Mouse (Mus musculus) mouse trophoblast stem cell (cell line): Measurements from ENCODE around the gene Stmnd1.
"Not testable (repeated sequence)": the region's sequence is repeated elsewhere in the genome, so short reads cannot be mapped to it uniquely, and the experiment has no call there.

Source experiments
- in situ Hi-C, 2 experiments: fragments of 300-500 bp; cut with MseI, MboI; formaldehyde crosslinking; loops; 2 replicates in 1 of 2; 3 replicates in 1 of 2; pipeline ENCODE4 v1.15.1; 2025

Gene Stmnd1

GRCm38 (mm10) chr13:46290537-46290936 is 17.0 kb downstream of the Stmnd1 start:
- in situ Hi-C loops = no loop called here

DNA sequence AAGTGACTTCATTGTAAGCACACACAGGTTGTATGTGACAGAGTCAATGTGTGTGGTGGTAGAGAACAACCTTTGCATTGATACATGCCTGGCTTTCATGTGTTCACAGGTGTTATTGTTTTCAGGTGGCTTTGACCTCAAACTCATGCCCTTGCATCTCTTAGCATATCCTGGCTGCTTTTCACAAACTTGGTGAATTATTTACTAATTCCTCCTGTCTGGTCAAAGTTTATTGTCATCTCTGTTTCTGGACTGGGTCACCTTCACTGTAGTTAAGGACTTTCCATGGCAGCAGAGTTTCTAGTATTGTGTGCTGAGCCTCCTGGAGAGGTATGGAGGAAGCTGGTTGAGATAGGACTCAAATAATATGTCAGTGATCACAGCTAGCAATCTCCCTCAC is 20.8 kb downstream of the Stmnd1 start:
- in situ Hi-C loops = no loop called here

DNA sequence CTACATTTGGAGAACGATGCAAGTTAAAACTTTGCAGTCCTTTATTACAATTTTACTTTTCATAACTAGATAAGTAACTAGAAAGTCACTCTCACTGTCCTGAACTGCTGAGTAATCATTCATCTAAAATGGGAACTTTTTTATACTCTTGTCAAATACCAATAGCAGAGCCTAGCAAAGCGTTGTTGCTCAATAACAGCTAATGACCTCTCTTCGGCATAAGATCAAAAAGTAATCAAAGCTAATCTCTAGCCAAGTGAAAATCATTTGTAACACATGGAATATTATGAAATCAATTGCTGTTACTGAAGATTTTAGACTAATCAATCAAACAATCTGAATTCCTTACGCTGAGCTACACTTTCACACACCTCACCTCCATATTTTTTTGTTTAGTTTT is 24.2 kb downstream of the Stmnd1 start:
- in situ Hi-C loops = no loop called here

DNA sequence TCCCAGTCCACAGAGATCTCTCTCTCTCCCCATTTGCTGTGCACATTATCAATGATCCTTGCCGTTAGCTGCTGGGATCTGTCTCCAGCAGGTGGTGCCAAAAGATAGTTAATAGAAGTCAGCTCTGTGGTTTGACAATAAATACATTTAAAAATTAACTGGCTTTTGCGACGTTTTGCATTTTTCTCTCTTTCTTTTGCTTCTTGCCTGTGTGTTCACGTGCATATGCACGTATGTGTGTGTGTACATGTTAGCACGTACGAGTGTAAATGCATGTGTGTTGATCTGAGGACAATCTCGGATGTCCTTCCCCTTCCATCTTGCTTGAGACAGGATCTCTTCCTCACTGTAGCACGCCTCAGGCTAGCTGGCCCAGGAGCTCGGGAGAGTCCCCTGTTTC is 37.3 kb downstream of the Stmnd1 start:
- in situ Hi-C loops = loop anchor here (5.0 to 10.0 kb wide), 2 partner anchors 347 to 354 kb away; partner anchors contain the start of gene Fam8a1 (in 1 of the 2)

- in situ Hi-C loops = loop anchor here (5.0 to 10.0 kb wide), 2 partner anchors 344 to 352 kb away; partner anchors contain the start of gene Fam8a1 (in 1 of the 2)
Measured at GRCm38 (mm10) chr13:46313176-46313575, 39.7 kb downstream of the Stmnd1 start.

GRCm38 (mm10) chr13:46315165-46315564 is 41.6 kb downstream of the Stmnd1 start:
- in situ Hi-C loops = loop anchor here in 1 of 2 experiments (10.0 kb wide), 1 partner anchor 350 kb away; the partner anchor contains the start of gene Fam8a1

- in situ Hi-C loops = no loop called here
Measured at GRCm38 (mm10) chr13:46326351-46326985, 52.9 kb downstream of the Stmnd1 start.

DNA sequence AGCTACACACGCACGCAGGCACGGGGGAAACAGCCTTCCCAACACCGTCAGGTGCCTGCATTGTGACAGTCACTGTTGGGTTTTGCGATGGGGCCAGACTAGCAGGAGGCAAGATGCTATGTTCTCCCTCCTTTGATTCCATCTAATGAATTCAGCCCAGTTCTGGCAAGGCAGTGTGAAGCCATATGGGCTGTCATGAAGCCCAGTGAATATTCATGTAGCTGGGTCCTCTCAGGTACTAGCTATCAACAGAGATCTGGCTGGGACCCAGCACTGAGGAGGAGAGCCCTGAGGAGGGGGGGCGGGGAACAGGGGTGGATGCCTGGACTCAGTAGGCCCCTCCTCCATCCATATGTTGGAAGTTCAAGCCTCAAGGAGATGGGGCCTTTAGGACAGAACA is 61.5 kb downstream of the Stmnd1 start:
- in situ Hi-C loops = no loop called here

DNA sequence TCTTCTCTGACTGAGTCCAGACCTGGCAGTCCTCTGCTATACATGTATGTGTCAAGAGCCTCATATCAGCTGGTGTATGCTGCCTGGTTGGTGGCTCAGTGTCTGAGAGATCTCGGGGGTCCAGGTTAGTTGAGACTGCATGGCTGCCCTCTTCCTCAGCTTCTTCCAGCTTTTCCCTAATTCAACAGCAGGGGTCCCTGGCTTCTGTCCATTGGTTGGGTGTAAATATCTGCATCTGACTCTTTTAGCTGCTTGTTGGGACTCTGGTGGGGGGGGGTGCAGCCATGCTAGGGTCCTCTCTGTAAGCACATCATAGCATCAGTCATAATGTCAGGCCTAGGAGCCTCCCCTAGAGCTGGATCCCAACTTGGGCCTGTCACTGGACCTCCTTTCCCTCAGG is 62.8 kb downstream of the Stmnd1 start:
- in situ Hi-C loops = not testable (repeated sequence)

GRCm38 (mm10) chr13:46337791-46338190 is 64.3 kb downstream of the Stmnd1 start:
- in situ Hi-C loops = no loop called here

DNA sequence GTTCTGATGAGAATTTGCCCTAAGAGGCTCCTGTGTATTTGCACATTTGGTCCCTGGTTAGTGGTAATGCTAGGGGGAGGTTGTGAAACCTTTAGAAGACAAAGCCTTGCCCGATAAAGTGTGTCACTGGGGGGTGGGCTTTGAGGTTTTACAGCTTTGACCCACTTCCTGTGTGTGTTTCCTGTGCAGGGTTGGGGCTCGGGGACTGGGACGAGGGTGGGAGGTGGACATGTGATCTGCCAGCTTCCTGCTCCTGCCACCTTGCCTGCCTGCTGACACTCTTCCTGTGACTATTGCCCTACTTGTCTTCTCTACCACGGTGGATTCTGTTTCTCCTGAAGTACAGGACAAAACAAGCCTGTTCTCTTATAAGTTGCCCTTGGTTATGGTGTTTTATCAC is 66.4 kb downstream of the Stmnd1 start:
- in situ Hi-C loops = no loop called here

DNA sequence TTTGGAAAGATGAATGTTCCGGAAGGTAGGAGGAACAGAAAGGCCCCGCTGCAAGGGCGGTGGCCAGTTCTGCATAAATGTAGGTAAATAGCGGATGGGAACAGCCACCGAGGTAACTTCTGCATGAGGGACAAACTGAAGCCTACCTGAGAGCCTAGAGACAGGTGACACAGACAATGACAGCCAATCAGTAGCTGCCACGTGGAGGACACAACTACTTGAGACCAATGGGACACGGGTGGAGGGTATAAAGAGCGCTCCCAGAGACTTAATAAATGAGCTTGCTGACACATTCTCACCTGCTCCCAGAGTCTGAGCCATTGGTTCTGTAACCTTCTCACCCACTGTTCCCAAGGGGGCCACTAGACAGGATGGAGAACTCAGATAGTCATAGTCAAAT is 67.1 kb downstream of the Stmnd1 start:
- in situ Hi-C loops = no loop called here

GRCm38 (mm10) chr13:46341419-46341818 is 67.9 kb downstream of the Stmnd1 start:
- in situ Hi-C loops = no loop called here

DNA sequence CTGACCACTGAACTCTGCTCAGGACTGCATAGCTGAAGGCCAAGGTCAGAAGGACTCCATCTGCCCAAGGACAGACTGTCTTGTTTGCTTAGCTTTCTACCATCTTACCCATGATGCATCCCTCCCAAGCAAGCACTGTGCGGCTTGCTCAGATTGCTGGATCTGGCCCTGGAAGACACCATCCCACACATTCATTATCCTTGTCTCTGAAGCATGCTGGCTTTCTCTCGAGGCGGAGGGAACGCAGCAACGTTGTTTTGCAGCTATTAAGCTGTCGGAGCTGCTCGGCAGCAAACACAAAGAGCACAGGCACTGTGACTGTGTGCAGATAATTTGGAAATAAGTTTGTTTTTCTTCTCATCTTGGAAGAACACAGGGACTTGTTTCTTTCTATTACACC is 69.7 kb downstream of the Stmnd1 start:
- in situ Hi-C loops = no loop called here

GRCm38 (mm10) chr13:46346830-46347512 is 73.5 kb downstream of the Stmnd1 start:
- in situ Hi-C loops = no loop called here

- in situ Hi-C loops = no loop called here
Measured at GRCm38 (mm10) chr13:46349664-46350063, 76.1 kb downstream of the Stmnd1 start.
